Mouse (Mus musculus) right cerebral cortex, adult 2 months (tissue): ENCODE measurements around the gene Gm1993.
"Not testable (repeated sequence)": the region's sequence is repeated elsewhere in the genome, so short reads cannot be mapped to it uniquely, and the experiment has no call there.

ENCODE experiments used
- DNase-seq, 2 experiments: peaks; one replicate each; pipeline ENCODE4 v3.0.0; 2021 to 2022; ENCODE audit warnings: low spot score in 2 of 2

Gm1993 gene

DNA sequence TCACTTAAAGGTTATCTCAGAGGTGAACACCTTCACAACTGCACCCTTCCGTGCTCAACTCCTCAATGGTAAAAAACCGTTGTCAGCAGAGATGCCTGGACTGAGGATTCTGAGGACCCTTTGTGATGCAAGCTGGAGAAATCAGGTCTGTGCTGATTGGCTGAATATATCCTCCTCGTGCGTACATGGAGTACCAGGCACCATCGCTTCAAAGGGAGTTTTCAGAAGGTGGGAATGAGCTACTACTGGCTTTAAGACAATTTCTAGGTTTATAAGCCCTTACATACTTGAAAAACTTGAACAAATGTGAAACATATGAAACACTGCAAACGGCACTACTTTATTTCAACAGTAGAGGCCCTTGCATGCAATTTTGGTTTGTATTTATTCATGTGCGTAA lies at the start of gene Gm1993:
Gene Gm1993, minus strand, starts transcription at position 101 of the 400 bp plus-strand sequence.
- DNase-seq: not testable (repeated sequence)
